Mouse (Mus musculus): ENCODE results near the gene Art1. TPM values are rescaled to one million over a fixed set of nuclear protein-coding genes. Genes with fewer than 3 reads are reported as not detected.

Gene Art1
- polyA plus RNA-seq, 1 experiment: not detected

- no peak overlapping the region for H3K4me3 ChIP-seq (ENCODE audit: insufficient read depth, low read length)
- TF ChIP-seq CTCF (IDR thresholded peaks at IDR 0.05; ENCODE audit: borderline replicate concordance, insufficient read depth, low read length) (no peak), POLR2A (IDR thresholded peaks at IDR 0.05; ENCODE audit: low read depth, low read length) (no peak)
These were observed 19.8 kb upstream of the Art1 start for GRCm38 (mm10) chr7:102081784-102082183.

GRCm38 (mm10) chr7:102082816-102083215 lies 18.7 kb upstream of the Art1 start, which contains the start of gene Trpc2:
Trpc2 (plus strand) TSS chr7:102083116.
- H3K27ac ChIP-seq (ENCODE audit: insufficient read depth, low read length): no peak within 1 kb of the TSS
- no peaks in the 10 kb centered on the region for H3K4me1 ChIP-seq (ENCODE audit: control insufficient read depth, insufficient read depth, low read length)
- no peak for TF ChIP-seq POLR2A (IDR thresholded peaks at IDR 0.05; ENCODE audit: low read depth, low read length)
- no peak for TF ChIP-seq CTCF (IDR thresholded peaks at IDR 0.05; ENCODE audit: borderline replicate concordance, insufficient read depth, low read length)
- no peak within 1 kb of the TSS for H3K4me3 ChIP-seq (ENCODE audit: insufficient read depth, low read length)

More at GRCm38 (mm10) chr7:102081784-102082183, 19.8 kb upstream of the Art1 start:
- Histone ChIP-seq H3K4me1 (ENCODE audit: control insufficient read depth, insufficient read depth, low read length) (no peaks in the 10 kb centered on the region), H3K27ac (ENCODE audit: insufficient read depth, low read length) (no peak overlapping the region)

GRCm38 (mm10) chr7:102084041-102084696 lies 17.4 kb upstream of the Art1 start:
- Histone ChIP-seq H3K4me3 (ENCODE audit: insufficient read depth, low read length) (no peak overlapping the region), H3K4me1 (ENCODE audit: control insufficient read depth, insufficient read depth, low read length) (no peaks in the 10 kb centered on the region), H3K27ac (ENCODE audit: insufficient read depth, low read length) (no peak overlapping the region)
- TF ChIP-seq POLR2A (IDR thresholded peaks at IDR 0.05; ENCODE audit: low read depth, low read length) (no peak), CTCF (IDR thresholded peaks at IDR 0.05; ENCODE audit: borderline replicate concordance, insufficient read depth, low read length) (no peak)

DNA sequence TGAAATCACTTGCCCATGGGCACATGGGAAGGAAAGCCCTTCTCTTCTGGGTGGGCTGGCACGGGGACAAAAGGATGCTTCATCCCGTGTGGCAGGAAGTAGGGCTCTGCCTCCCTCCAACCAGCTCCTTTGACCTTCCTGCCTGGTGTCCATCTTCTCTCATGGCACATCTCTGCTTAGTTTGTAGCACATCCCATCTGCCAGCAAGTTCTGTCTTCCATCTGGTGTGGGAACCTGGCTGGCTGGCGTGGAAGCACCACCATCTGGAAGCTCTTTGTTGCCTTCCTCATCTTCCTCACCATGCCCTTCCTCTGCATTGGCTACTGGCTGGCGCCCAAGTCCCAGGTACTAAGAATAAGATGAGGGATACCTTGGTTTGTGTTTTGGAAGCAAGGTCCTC lies 14.2 kb upstream of the Art1 start:
- no peak for TF ChIP-seq POLR2A (IDR thresholded peaks at IDR 0.05; ENCODE audit: low read depth, low read length)
- no peak for TF ChIP-seq CTCF (IDR thresholded peaks at IDR 0.05; ENCODE audit: borderline replicate concordance, insufficient read depth, low read length)
- Histone ChIP-seq H3K27ac (ENCODE audit: insufficient read depth, low read length) (no peak overlapping the region), H3K4me1 (ENCODE audit: control insufficient read depth, insufficient read depth, low read length) (no peaks in the 10 kb centered on the region), H3K4me3 (ENCODE audit: insufficient read depth, low read length) (no peak overlapping the region)

GRCm38 (mm10) chr7:102099760-102100661 lies 1.5 kb upstream of the Art1 start:
- Histone ChIP-seq H3K27ac (ENCODE audit: insufficient read depth, low read length) (no peak overlapping the region), H3K4me3 (ENCODE audit: insufficient read depth, low read length) (no peak overlapping the region), H3K4me1 (ENCODE audit: control insufficient read depth, insufficient read depth, low read length) (no peaks in the 10 kb centered on the region)
- TF ChIP-seq CTCF (IDR thresholded peaks at IDR 0.05; ENCODE audit: borderline replicate concordance, insufficient read depth, low read length): no peak
- no peak for TF ChIP-seq POLR2A (IDR thresholded peaks at IDR 0.05; ENCODE audit: low read depth, low read length)

- Histone ChIP-seq H3K27ac (ENCODE audit: insufficient read depth, low read length) (no peak overlapping the region), H3K4me1 (ENCODE audit: control insufficient read depth, insufficient read depth, low read length) (no peaks in the 10 kb centered on the region), H3K4me3 (ENCODE audit: insufficient read depth, low read length) (no peak overlapping the region)
- TF ChIP-seq CTCF (IDR thresholded peaks at IDR 0.05; ENCODE audit: borderline replicate concordance, insufficient read depth, low read length) (no peak), POLR2A (IDR thresholded peaks at IDR 0.05; ENCODE audit: low read depth, low read length) (no peak)
These were observed 675 bp upstream of the Art1 start for GRCm38 (mm10) chr7:102100868-102101267.

- H3K27ac ChIP-seq (ENCODE audit: insufficient read depth, low read length): no peak overlapping the region
- H3K4me1 ChIP-seq (ENCODE audit: control insufficient read depth, insufficient read depth, low read length): no peaks in the 10 kb centered on the region
- no peak for TF ChIP-seq CTCF (IDR thresholded peaks at IDR 0.05; ENCODE audit: borderline replicate concordance, insufficient read depth, low read length)
- no peak for TF ChIP-seq POLR2A (IDR thresholded peaks at IDR 0.05; ENCODE audit: low read depth, low read length)
- H3K4me3 ChIP-seq (ENCODE audit: insufficient read depth, low read length): no peak overlapping the region
These were observed 698 bp downstream of the Art1 start for GRCm38 (mm10) chr7:102102241-102102640.

DNA sequence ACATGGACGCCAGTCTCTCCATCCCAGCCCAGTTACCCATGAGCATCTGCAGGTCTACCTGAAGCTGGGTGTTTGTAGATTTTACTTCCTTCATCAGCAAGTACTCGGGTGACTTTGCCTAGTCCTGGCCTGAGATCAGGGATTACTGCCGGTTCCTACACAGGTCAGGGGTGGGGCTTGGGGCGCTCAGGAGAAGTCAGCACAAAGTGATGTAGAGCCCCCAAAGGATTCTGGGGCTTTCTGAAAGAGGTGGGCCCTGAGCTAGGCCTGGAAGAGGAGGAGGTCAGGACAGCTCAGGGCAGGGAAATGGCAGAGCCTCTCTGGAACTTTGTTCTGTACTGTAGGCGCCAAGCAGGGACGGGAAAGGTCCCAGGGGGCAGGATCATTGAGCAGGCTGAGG lies 1.2 kb downstream of the Art1 start:
- Histone ChIP-seq H3K4me3 (ENCODE audit: insufficient read depth, low read length) (no peak overlapping the region), H3K27ac (ENCODE audit: insufficient read depth, low read length) (no peak overlapping the region), H3K4me1 (ENCODE audit: control insufficient read depth, insufficient read depth, low read length) (no peaks in the 10 kb centered on the region)
- TF ChIP-seq CTCF (IDR thresholded peaks at IDR 0.05; ENCODE audit: borderline replicate concordance, insufficient read depth, low read length): no peak
- TF ChIP-seq POLR2A (IDR thresholded peaks at IDR 0.05; ENCODE audit: low read depth, low read length): no peak

- Histone ChIP-seq H3K4me3 (ENCODE audit: insufficient read depth, low read length) (no peak overlapping the region), H3K27ac (ENCODE audit: insufficient read depth, low read length) (no peak overlapping the region), H3K4me1 (ENCODE audit: control insufficient read depth, insufficient read depth, low read length) (no peaks in the 10 kb centered on the region)
- TF ChIP-seq CTCF (IDR thresholded peaks at IDR 0.05; ENCODE audit: borderline replicate concordance, insufficient read depth, low read length): no peak
- no peak for TF ChIP-seq POLR2A (IDR thresholded peaks at IDR 0.05; ENCODE audit: low read depth, low read length)
These were observed 2.0 kb downstream of the Art1 start for GRCm38 (mm10) chr7:102103555-102103954.

- Histone ChIP-seq H3K27ac (ENCODE audit: insufficient read depth, low read length) (no peak overlapping the region), H3K4me3 (ENCODE audit: insufficient read depth, low read length) (no peak overlapping the region), H3K4me1 (ENCODE audit: control insufficient read depth, insufficient read depth, low read length) (no peaks in the 10 kb centered on the region)
- TF ChIP-seq CTCF (IDR thresholded peaks at IDR 0.05; ENCODE audit: borderline replicate concordance, insufficient read depth, low read length) (no peak), POLR2A (IDR thresholded peaks at IDR 0.05; ENCODE audit: low read depth, low read length) (no peak)
These were observed 2.6 kb downstream of the Art1 start for GRCm38 (mm10) chr7:102104126-102104525.

All from embryonic fibroblast, embryonic 13.5 days (primary cell).